Mouse (Mus musculus) cerebellum, postnatal 25 days (tissue): ENCODE measurements around the gene Gm16253.
A peak's percentile ranks its signal among the peaks of the same experiment; 100 is the strongest.

Experiments
- DNase-seq, 2 experiments: peaks; one replicate each; pipeline ENCODE4 v3.0.0; 2021; ENCODE audit warnings: mixed read lengths in 2 of 2

Gene Gm16253

GRCm38 (mm10) chr3:96576690-96577541, at the start of gene Gm16253:
TSS of gene Gm16253 (plus strand) at chr3:96576984.
- peak; percentile 72 to 78 for DNase-seq

- DNase-seq = no peak
These were observed 48.3 kb upstream of the Gm16253 start for GRCm38 (mm10) chr3:96528506-96528905.

- no peak for DNase-seq
These were observed 44.7 kb upstream of the Gm16253 start for GRCm38 (mm10) chr3:96532050-96532449.

GRCm38 (mm10) chr3:96534300-96534699, 42.5 kb upstream of the Gm16253 start:
- DNase-seq = no peak

GRCm38 (mm10) chr3:96539316-96539715, 37.5 kb upstream of the Gm16253 start:
- no peak for DNase-seq

- DNase-seq = no peak
These were observed 36.0 kb upstream of the Gm16253 start for GRCm38 (mm10) chr3:96540740-96541139.

- no peak for DNase-seq
These were observed 35.3 kb upstream of the Gm16253 start for GRCm38 (mm10) chr3:96541328-96542078.

- no peak for DNase-seq
These were observed 34.2 kb upstream of the Gm16253 start for GRCm38 (mm10) chr3:96542554-96542953.

GRCm38 (mm10) chr3:96543345-96543744, 33.4 kb upstream of the Gm16253 start:
- no peak for DNase-seq

- no peak for DNase-seq
These were observed 31.2 kb upstream of the Gm16253 start for GRCm38 (mm10) chr3:96545565-96545964.

- DNase-seq = no peak
These were observed 29.9 kb upstream of the Gm16253 start for GRCm38 (mm10) chr3:96546880-96547279.

- DNase-seq = peak; percentile 86 to 90
These were observed 29.3 kb upstream of the Gm16253 start for GRCm38 (mm10) chr3:96547389-96547960.

- DNase-seq = no peak
These were observed 28.0 kb upstream of the Gm16253 start for GRCm38 (mm10) chr3:96548824-96549223.

GRCm38 (mm10) chr3:96549346-96549745, 27.4 kb upstream of the Gm16253 start:
- no peak for DNase-seq

- DNase-seq = peak; percentile 36 to 61
These were observed 25.6 kb upstream of the Gm16253 start for GRCm38 (mm10) chr3:96551203-96551602.

GRCm38 (mm10) chr3:96551890-96552289, 24.9 kb upstream of the Gm16253 start:
- DNase-seq = no peak

GRCm38 (mm10) chr3:96553601-96554000, 23.2 kb upstream of the Gm16253 start:
- no peak for DNase-seq

- DNase-seq = no peak
These were observed 22.5 kb upstream of the Gm16253 start for GRCm38 (mm10) chr3:96554251-96554650.

GRCm38 (mm10) chr3:96555041-96555596, 21.7 kb upstream of the Gm16253 start:
- DNase-seq = peak; percentile 42 to 46

- no peak for DNase-seq
These were observed 20.7 kb upstream of the Gm16253 start for GRCm38 (mm10) chr3:96555999-96556614.

GRCm38 (mm10) chr3:96556651-96557635, 19.8 kb upstream of the Gm16253 start:
- DNase-seq = no peak
